Mouse (Mus musculus) Patski (cell line): ENCODE results near the gene Maml3. TPM values are rescaled to one million over a fixed set of nuclear protein-coding genes. Genes with fewer than 3 reads are reported as not detected.

ENCODE experiments used
- ATAC-seq: fragments of 100-300 bp; one replicate; pipeline ENCODE4 v1.8.0; 2021
- CTCF ChIA-PET: fragments of 350-600 bp; sonication (Branson Sonifier 250); formaldehyde crosslinking; loops from one replicate; lab custom pipeline; 2022; ENCODE audit warnings: inconsistent platforms; lab: Charles Lee
- POLR2A ChIA-PET: fragments of 350-600 bp; sonication (Branson Sonifier 250); formaldehyde crosslinking; loops from one replicate; lab custom pipeline; 2022; ENCODE audit warnings: antibody characterized with exemption, inconsistent platforms; lab: Charles Lee
- DNase-seq: peaks from one replicate; pipeline ENCODE4 v3.0.0-alpha.2; 2011; ENCODE audit warnings: low read depth, low spot score
- H3K27me3 ChIP-seq: fragments of 371-371 bp; one replicate; pipeline ENCODE4 v1.5.1; 2021
- CTCF ChIP-seq: fragments of 100-300 bp; IDR thresholded peaks from one replicate; pipeline ENCODE4 v1.5.1; 2021
- in situ Hi-C: fragments of 300-500 bp; cut with MboI; formaldehyde crosslinking; loops from 3 replicates; pipeline ENCODE4 v1.11.1; 2018; ENCODE audit warnings: low pct_unique_long_range_greater_than_20kb, mixed read lengths
- polyA plus RNA-seq: library from polyadenylated mRNA; unstranded; gene quantifications from one replicate; pipeline ENCODE4 v1.2.3, GENCODE M21; 2021

The Maml3 gene
- polyA plus RNA-seq, 1 experiment from 2014 or later, result 7.7 TPM

GRCm38 (mm10) chr3:52048082-52048481, 56.8 kb downstream of the Maml3 start:
- in situ Hi-C loops, result no loop called here
- ChIA-PET CTCF (interaction anchor here (0.7 to 3.2 kb wide), 9 partner anchors 9 to 28 kb away, joined by 3 to 9 read pairs (median 4); no protein-coding TSS in a partner anchor), POLR2A (interaction anchor here (0.5 to 1.3 kb wide), 4 partner anchors 13 to 55 kb away, joined by 3 to 4 read pairs (median 4); no protein-coding TSS in a partner anchor)
- no peak for TF ChIP-seq CTCF
- no peak for ATAC-seq
- no peak for DNase-seq
- no peaks in the 10 kb centered on the region for H3K27me3 ChIP-seq

- no peaks in the 10 kb centered on the region for H3K27me3 ChIP-seq
- POLR2A ChIA-PET, result interaction anchor here (0.6 to 1.1 kb wide), 3 partner anchors 19 to 56 kb away, joined by 3 to 4 read pairs (median 4); no protein-coding TSS in a partner anchor
- CTCF ChIA-PET, result interaction anchor here (1.1 to 3.2 kb wide), 5 partner anchors 10 to 52 kb away, joined by 3 to 9 read pairs (median 8); no protein-coding TSS in a partner anchor
- no peak for TF ChIP-seq CTCF
- in situ Hi-C loops, result no loop called here
- DNase-seq (no peak), ATAC-seq (no peak)
Measured at GRCm38 (mm10) chr3:52047537-52047936, 57.3 kb downstream of the Maml3 start.

GRCm38 (mm10) chr3:52046895-52047372, 57.9 kb downstream of the Maml3 start:
- ATAC-seq, result peak; percentile 44
- no peak for DNase-seq
- ChIA-PET CTCF (interaction anchor here (0.8 to 3.2 kb wide), 7 partner anchors 9 to 172 kb away, joined by 3 to 9 read pairs (median 3); no protein-coding TSS in a partner anchor), POLR2A (interaction anchor here (0.6 to 1.4 kb wide), 3 partner anchors 19 to 56 kb away, joined by 4 to 8 read pairs (median 4); no protein-coding TSS in a partner anchor)
- TF ChIP-seq CTCF, result no peak
- H3K27me3 ChIP-seq, result no peaks in the 10 kb centered on the region
- in situ Hi-C loops, result no loop called here

- CTCF ChIA-PET, result interaction anchor here (0.8 to 3.2 kb wide), 5 partner anchors 8 to 173 kb away, joined by 3 to 9 read pairs (median 3); no protein-coding TSS in a partner anchor
- ATAC-seq (no peak), DNase-seq (no peak)
- H3K27me3 ChIP-seq, result no peaks in the 10 kb centered on the region
- in situ Hi-C loops, result no loop called here
- POLR2A ChIA-PET, result interaction anchor here (0.8 to 1.4 kb wide), 2 partner anchors 55 to 57 kb away, joined by 4 to 8 read pairs; no protein-coding TSS in a partner anchor
- no peak for TF ChIP-seq CTCF
Measured at GRCm38 (mm10) chr3:52046027-52046700, 58.7 kb downstream of the Maml3 start.

- CTCF ChIA-PET, result interaction anchor here (3.2 kb wide), 1 partner anchor 13 kb away, joined by 9 read pairs; no protein-coding TSS in a partner anchor
- POLR2A ChIA-PET, result interaction anchor here (1.4 kb wide), 1 partner anchor 58 kb away, joined by 8 read pairs; no protein-coding TSS in a partner anchor
- DNase-seq (no peak), ATAC-seq (no peak)
- in situ Hi-C loops, result no loop called here
- H3K27me3 ChIP-seq, result no peaks in the 10 kb centered on the region
- TF ChIP-seq CTCF, result no peak
Measured at GRCm38 (mm10) chr3:52045221-52045641, 59.6 kb downstream of the Maml3 start.

GRCm38 (mm10) chr3:52044651-52045050, 60.2 kb downstream of the Maml3 start:
- ChIA-PET POLR2A (no interaction called here), CTCF (no interaction called here)
- no peak for TF ChIP-seq CTCF
- DNase-seq (no peak), ATAC-seq (no peak)
- H3K27me3 ChIP-seq, result no peaks in the 10 kb centered on the region
- in situ Hi-C loops, result no loop called here

- ChIA-PET POLR2A (interaction anchor here (0.5 to 0.6 kb wide), 2 partner anchors 39 to 824 kb away, joined by 3 to 5 read pairs; no protein-coding TSS in a partner anchor), CTCF (interaction anchor here (1.0 kb wide), 1 partner anchor 11 kb away, joined by 3 read pairs; no protein-coding TSS in a partner anchor)
- no peak for ATAC-seq
- no peak for DNase-seq
- TF ChIP-seq CTCF, result no peak
- H3K27me3 ChIP-seq, result no peaks in the 10 kb centered on the region
- in situ Hi-C loops, result no loop called here
Measured at GRCm38 (mm10) chr3:52043847-52044246, 61.0 kb downstream of the Maml3 start.

- DNase-seq (no peak), ATAC-seq (no peak)
- no peak for TF ChIP-seq CTCF
- POLR2A ChIA-PET, result interaction anchor here (0.5 to 0.7 kb wide), 2 partner anchors 27 to 201 kb away, joined by 3 read pairs; no protein-coding TSS in a partner anchor
- H3K27me3 ChIP-seq, result no peaks in the 10 kb centered on the region
- CTCF ChIA-PET, result interaction anchor here (1.0 kb wide), 1 partner anchor 10 kb away, joined by 3 read pairs; no protein-coding TSS in a partner anchor
- in situ Hi-C loops, result no loop called here
Measured at GRCm38 (mm10) chr3:52042680-52043079, 62.2 kb downstream of the Maml3 start.

- no peaks in the 10 kb centered on the region for H3K27me3 ChIP-seq
- ChIA-PET CTCF (interaction anchor here (1.3 to 2.5 kb wide), 3 partner anchors 9 to 13 kb away, joined by 3 to 7 read pairs (median 4); no protein-coding TSS in a partner anchor), POLR2A (no interaction called here)
- no peak for DNase-seq
- no peak for TF ChIP-seq CTCF
- in situ Hi-C loops, result no loop called here
- ATAC-seq, result no peak
Measured at GRCm38 (mm10) chr3:52039958-52040357, 64.9 kb downstream of the Maml3 start.

GRCm38 (mm10) chr3:52037260-52037659, 67.6 kb downstream of the Maml3 start:
- ATAC-seq, result no peak
- POLR2A ChIA-PET, result no interaction called here
- CTCF ChIA-PET, result interaction anchor here (2.3 kb wide), 1 partner anchor 10 kb away, joined by 8 read pairs; no protein-coding TSS in a partner anchor
- H3K27me3 ChIP-seq, result no peaks in the 10 kb centered on the region
- in situ Hi-C loops, result no loop called here
- no peak for TF ChIP-seq CTCF
- no peak for DNase-seq
